Mouse (Mus musculus): Measurements from ENCODE around the gene Afmid. TPM values are rescaled to one million over a fixed set of nuclear protein-coding genes. Genes with fewer than 3 reads are reported as not detected.
"Not testable (repeated sequence)": the region's sequence is repeated elsewhere in the genome, so short reads cannot be mapped to it uniquely, and the experiment has no call there.

The Afmid gene
- total RNA-seq, 2 experiments from 2014 or later = 4.8 to 7.2 TPM

DNA sequence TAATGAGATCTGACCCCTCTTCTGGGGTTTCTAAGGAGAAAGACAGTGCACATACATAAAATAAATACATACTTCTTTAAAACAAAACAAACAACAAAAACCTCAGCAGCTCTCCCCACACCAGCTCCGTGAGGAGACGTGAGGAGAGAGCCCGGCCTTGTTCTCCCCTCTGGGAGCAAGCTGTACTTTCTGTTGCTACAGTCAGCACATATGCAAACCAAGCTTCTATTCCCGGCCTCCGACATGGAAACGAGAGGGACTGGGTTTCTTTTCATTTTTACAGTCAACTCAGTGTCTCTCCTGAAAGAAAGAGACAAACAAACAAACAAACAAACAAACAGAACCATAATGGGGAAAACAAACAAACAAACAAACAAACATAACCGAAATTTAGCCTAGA, 25.7 kb upstream of the Afmid start:
- Histone ChIP-seq H3K4me3 (no peak overlapping the region), H3K27ac (no peak overlapping the region)
- no peak for DNase-seq (ENCODE audit: low spot score in 2 of 2)
- no peak for TF ChIP-seq CTCF (conservative IDR thresholded peaks at IDR 0.05)

DNA sequence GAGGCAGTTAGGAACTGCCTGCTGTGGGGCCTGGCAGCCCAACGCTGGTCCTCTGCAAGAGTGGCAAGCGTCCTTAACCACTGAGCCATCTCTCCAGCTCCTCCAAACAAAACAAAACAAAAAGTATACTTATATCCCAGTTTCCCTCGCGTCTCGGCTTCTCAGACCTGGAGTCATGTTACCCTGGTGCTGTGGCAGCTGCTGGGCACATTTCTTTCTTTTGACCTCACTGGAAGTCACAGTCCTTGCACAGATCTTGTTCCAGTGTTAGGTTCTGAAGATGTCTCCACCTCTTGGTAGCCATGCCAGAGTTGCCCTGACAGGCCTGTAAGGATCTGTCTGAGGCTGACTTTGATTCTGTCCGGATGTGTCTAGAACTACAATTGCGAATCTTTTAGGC, 24.1 kb upstream of the Afmid start:
- no peak overlapping the region for H3K4me3 ChIP-seq
- no peak for DNase-seq (ENCODE audit: low spot score in 2 of 2)
- no peak for TF ChIP-seq CTCF (conservative IDR thresholded peaks at IDR 0.05)
- no peak overlapping the region for H3K27ac ChIP-seq

DNA sequence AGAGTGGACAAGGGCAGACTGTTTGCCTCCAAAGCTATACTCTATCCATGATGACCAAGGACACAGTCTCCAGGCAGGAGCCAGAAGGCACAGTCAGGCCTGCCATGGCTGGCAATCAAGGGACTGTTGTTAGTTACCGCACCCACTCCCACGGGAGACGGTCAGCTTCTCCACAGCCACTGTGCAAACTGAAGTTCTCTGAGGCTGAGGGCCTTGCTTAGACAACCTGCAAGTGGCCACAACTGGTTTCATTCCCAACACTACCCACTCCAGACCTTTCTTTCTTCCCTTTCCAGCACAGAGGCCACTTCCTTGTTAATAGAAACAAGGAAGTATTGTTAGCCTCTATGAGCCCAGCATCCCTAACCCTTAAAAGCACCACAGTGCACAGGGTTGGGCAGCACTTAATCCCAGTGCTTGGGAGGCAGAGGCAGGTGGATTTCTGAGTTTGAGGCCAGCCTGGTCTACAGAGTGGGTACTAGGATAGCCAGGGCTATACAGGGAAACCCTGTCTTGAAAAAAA, 22.5 kb upstream of the Afmid start:
- no peak for TF ChIP-seq CTCF (conservative IDR thresholded peaks at IDR 0.05)
- DNase-seq (ENCODE audit: low spot score in 2 of 2) = no peak
- Histone ChIP-seq H3K4me3 (no peak overlapping the region), H3K27ac (no peak overlapping the region)

DNA sequence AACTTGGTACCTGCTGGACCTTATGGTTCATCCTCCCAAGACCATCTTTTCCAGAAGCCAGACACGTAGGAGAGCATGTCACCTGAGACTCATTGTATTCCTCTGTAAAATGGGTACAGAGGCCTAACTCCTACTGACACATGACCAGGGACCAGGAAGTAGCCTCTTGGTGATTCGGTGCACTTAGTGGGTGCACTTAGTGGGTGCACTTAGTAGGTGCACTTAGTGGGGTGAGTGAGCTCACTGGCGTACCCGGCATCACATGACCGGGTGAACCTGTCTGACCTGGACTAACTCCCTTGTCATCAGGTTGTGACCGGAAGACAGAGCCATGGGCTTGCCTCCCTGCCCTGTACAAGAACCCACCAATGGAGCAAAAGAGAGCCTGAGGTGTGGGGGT, 18.9 kb upstream of the Afmid start:
- no peak for TF ChIP-seq CTCF (conservative IDR thresholded peaks at IDR 0.05)

DNA sequence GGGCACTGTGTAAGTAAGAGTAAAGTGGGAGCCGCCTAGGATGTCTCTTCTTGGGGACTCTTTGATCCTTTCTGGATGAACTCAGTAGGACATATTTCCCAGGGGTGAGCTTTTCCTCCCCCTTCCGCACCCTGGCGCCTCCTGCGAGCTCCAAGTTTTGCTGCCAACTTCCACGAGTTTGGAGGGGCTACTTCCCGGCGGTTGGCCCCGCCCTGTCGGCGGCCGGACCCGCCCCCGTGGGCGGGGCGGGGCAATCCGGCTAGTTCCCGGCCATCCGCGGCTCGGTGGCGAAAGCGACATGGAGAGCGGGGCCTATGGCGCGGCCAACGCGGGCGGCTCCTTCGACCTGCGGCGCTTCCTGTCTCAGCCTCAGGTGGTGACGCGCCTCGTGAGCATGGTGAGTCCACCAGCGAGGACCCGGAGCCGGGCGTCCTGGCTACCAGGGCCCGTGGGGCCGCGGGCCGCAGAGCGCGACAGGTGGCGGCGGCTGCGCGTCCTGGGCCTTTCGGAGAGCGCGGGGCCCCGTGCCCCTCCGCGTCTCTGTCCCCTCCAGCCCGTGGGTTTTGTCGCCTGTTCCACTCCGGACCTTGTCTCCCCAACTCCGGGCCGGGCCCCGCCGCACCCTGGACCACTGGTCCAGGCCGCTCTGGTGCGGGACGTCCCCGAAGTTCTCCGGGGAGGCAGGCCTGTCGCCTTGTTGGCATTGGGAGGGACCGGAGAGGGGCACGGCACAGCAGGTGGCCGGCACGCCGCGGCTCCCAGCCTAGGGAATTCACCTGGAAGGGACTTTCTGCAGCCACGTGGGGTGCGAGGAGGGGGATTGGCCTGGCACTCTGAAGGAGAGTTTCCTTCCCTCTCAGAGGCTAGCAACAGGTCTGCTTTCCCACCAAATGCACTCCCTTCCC, 16.1 kb upstream of the Afmid start, which contains the start of the genes Gm20708 and Syngr2:
Gene Gm20708 (plus strand): TSS at position 262 of the 905 bp plus-strand sequence.
Gene Syngr2 (plus strand): TSS at position 262 of the 905 bp plus-strand sequence.
- H3K4me3 ChIP-seq = peak within 1 kb of the TSS; percentile 85
- peak within 1 kb of the TSS; percentile 71 for H3K27ac ChIP-seq
- peak in 1 of 2 experiments; percentile 50 for DNase-seq (ENCODE audit: low spot score in 2 of 2)
- no peak for TF ChIP-seq CTCF (conservative IDR thresholded peaks at IDR 0.05)

More for the DNA sequence above, 18.9 kb upstream of the Afmid start:
- no peak for DNase-seq (ENCODE audit: low spot score in 2 of 2)
- H3K4me3 ChIP-seq = no peak overlapping the region
- no peak overlapping the region for H3K27ac ChIP-seq

DNA sequence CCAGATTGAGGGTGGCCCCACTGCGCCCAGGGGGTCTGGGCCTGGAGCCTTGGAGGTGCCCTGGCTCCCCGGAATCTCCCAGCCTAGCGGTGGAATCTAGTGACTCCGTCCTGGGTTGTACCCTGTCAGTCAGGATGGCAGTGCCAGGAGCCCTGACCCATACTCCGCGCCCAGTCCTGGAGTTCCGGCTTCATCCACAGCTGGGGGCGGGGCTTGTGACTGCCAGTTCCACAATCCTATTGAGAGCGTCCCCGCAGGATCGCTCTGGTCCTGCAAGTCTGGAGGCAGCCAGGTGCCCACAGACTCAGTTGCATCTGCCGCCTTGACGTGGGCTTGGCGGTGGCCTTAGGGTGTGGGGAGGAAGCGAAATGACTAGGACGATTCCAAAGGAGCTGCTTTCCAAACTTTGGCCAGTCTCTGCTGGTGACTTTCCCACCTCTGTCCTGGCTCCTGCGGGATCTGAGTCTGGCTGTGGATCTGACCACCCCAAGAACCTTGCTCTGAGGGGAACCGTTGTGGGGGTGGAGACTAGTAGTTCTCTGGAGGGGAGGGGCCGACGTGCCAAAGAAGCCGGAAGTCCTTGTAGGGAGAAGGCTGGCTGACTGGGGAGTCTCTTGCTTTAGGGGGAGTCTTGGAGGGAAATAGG, 15.2 kb upstream of the Afmid start:
- peak overlapping the region; percentile 85 for H3K4me3 ChIP-seq
- peak overlapping the region; percentile 71 for H3K27ac ChIP-seq
- peak; percentile 30 to 66 for DNase-seq (ENCODE audit: low spot score in 2 of 2)
- peak; percentile 72 for TF ChIP-seq CTCF (conservative IDR thresholded peaks at IDR 0.05)

DNA sequence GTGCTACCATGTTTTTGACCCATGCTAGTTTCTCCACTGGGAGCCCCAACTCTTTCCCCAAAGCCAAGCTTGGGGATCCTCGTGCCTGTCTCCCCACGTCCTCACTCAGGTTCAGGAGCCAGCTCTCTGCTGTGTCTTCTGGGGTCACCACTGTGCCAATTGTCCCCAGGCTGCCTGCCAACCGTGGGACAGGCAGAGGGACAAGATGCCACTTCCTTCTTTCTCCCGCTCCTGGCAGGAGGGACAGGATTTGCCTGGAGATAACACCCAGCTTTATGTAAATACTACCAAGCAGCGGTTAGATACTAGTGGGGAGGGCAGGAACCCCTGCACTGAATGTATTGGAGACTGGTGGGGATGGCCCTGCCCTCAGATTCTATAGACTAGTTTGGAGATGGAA, 11.9 kb upstream of the Afmid start:
- no peak for TF ChIP-seq CTCF (conservative IDR thresholded peaks at IDR 0.05)
- no peak overlapping the region for H3K4me3 ChIP-seq
- no peak for DNase-seq (ENCODE audit: low spot score in 2 of 2)
- H3K27ac ChIP-seq = no peak overlapping the region

DNA sequence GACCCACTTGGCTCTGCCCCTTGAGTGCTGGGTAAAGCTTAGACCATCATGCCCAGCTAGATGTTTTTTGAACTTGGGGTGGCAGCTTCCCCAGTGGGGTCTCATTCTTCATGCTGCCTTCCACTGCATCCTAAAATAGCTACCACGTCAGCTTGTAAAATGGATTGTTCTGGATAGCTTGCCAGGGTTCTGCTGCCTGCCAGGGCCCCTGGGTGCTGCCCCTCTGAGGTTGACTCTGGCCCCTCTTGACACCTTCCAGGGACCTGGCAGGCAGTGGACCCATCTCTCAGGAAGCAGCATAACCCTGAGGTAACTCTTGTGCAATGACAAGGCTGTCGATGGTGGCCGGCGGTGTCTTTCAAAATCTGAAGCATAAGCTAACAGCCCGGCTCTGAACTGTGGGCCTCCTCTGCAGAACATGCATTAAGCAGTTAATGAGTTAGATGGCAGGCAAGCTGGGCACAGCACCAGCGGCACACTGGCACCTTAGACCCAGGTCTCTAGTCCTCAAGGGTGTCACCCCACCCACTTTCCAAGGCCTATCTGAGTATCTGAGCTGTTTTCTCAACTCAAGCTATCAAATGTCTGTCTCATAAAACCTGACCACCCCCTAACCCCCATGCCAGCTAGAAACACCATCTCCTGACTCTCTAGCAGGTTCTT, 10.9 kb upstream of the Afmid start:
- TF ChIP-seq CTCF (conservative IDR thresholded peaks at IDR 0.05) = no peak
- no peak for DNase-seq (ENCODE audit: low spot score in 2 of 2)
- H3K4me3 ChIP-seq = no peak overlapping the region
- H3K27ac ChIP-seq = no peak overlapping the region

DNA sequence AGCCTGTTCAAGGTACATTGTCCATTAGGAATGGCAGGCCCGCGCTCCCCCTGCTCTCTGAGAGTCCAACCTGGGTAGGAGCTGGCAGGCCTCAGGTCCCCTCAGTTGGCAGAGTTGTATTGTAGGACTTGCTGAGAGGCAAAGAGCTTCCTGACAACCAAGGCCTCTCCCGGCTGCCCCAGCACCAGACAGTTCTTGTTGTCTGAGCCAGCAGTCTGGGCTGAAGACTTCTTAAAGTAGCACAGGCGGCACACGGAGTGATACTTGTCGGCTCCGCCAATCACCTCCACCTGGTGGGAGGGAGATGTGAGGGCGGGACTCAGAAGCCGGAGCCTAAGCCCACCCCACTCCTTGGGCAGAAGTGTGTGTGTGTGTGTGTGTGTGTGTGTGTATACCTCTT, 9.9 kb upstream of the Afmid start:
- not testable (repeated sequence) for H3K4me3 ChIP-seq; H3K27ac ChIP-seq; DNase-seq (ENCODE audit: low spot score in 2 of 2)

DNA sequence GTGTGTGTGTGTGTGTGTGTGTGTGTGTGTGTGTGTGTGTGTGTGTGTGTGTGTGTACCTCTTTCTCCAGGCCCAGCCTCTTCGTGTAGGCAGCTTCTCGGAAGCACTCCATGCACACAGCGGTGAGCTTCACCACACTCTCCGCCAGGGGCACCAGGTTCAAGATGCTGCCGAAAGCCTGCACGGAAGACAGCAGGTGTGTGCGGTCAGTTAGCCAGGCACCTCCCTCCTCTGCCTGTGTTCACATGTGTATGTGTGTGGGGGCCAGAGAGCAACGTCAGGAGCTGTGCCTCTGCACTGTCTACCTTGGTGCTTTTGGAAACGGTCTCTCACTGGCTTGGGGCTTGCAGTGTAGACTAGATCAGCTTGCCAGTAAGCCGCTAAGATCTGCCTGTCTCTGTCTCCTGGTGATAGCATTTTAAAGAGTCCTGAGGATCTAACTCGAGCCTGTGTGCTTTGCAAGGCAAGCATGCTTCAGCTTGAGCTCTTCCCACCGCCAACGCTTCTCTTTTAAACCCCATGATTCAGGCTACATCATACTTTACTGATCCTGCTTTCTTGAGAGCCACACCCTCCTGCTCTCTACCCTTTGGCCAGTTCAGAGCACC, 9.2 kb upstream of the Afmid start:
- TF ChIP-seq CTCF (conservative IDR thresholded peaks at IDR 0.05) = no peak
- no peak overlapping the region for H3K4me3 ChIP-seq
- no peak overlapping the region for H3K27ac ChIP-seq
- DNase-seq (ENCODE audit: low spot score in 2 of 2) = no peak

DNA sequence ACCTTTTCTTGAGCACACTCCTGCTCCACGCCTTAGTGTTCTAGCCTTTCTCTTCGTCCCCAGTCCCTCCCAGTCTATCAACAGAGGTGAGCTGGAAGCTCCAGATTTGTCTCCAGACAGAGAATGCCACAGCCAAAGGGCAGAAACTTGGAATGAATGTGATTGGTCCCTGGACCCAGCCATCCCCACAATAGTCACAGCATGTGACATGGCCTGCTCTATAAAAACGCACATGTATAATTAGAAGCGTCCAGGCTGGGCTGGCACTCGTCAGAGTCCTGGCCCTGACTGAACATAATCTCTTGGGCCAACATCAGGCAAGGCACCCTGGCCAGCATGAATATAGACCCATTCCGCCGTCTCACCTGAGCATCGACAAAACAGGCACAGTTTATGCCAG, 6.6 kb upstream of the Afmid start:
- DNase-seq (ENCODE audit: low spot score in 2 of 2) = no peak
- Histone ChIP-seq H3K4me3 (no peak overlapping the region), H3K27ac (no peak overlapping the region)
- TF ChIP-seq CTCF (conservative IDR thresholded peaks at IDR 0.05) = no peak

DNA sequence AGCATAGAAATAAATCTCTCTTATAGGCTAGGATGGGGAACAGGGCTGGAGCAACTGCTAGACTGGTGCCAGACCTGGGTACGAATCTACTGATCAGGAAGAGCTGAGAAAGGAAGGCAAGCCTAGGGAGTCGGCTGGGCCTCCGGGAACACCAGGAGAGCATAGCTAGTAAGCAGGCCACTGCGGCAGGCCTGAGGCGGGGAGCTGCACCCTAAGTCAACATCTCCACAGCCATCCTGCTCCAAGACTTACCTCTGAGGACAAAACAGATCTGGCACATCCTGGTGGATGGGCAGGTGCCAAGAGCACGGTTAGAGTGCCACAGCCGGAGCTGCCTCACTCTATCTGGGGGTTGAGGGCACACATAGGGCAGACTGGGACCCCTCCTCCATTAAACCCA, 5.6 kb upstream of the Afmid start:
- no peak for TF ChIP-seq CTCF (conservative IDR thresholded peaks at IDR 0.05)
- Histone ChIP-seq H3K27ac (no peak overlapping the region), H3K4me3 (no peak overlapping the region)
- DNase-seq (ENCODE audit: low spot score in 2 of 2) = no peak

All from layer of hippocampus, adult 2 months (tissue).